Mouse (Mus musculus): ENCODE measurements around the gene Mab21l3. TPM values are rescaled to one million over a fixed set of nuclear protein-coding genes. Genes with fewer than 3 reads are reported as not detected.

The Mab21l3 gene
- polyA plus RNA-seq, 1 experiment from 2014 or later, result 0.55 TPM

DNA sequence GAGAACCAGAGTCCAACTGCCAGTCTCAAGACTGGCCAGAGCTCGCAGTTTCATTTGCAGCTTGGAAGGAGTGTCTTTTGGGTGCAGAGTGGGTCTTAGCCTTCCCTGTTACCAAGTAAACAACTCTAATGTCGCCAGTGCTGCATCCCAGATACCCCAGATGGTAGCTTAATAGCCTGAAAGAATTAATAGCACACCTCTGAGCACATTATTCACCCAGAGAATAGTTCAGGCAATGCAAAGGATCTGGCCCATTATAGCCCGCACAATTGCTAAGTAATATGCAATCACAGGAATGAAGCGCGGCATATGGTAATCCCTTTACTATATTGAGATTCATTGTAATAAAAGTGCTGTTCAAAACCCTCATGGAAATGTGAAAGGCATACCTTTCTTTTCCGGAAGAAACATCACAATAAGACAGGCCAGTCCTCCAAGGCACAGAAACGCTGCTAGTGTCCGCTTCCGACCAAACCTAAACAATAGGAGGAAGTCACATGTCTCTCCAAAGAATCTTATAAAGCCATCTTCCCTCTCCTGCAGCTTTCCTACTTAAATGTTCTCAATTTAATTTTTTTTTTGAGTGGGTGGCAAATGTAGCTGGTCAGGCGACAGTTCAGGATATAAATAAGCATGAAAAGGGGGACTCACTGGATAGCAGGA is 26.6 kb upstream of the Mab21l3 start:
- Histone ChIP-seq H3K4me3 (no peak overlapping the region), H3K27me3 (no peaks in the 10 kb centered on the region), H3K4me2 (no peak overlapping the region), H3K27ac (peak overlapping the region; percentile 61; the same call in 1 of the 2 replicates), H3K9me3 (no peaks in the 10 kb centered on the region), H3K36me3 (no peaks in the 10 kb centered on the region), H3K4me1 (peaks cover 17% of the 10 kb centered on the region), H3K9ac (no peak overlapping the region)
- WGBS, result 75% methylated on average over 10 of the region's 10 CpGs
- no peak for ATAC-seq (ENCODE audit: borderline replicate concordance, extremely low read depth, low FRiP score, low TSS enrichment)

DNA sequence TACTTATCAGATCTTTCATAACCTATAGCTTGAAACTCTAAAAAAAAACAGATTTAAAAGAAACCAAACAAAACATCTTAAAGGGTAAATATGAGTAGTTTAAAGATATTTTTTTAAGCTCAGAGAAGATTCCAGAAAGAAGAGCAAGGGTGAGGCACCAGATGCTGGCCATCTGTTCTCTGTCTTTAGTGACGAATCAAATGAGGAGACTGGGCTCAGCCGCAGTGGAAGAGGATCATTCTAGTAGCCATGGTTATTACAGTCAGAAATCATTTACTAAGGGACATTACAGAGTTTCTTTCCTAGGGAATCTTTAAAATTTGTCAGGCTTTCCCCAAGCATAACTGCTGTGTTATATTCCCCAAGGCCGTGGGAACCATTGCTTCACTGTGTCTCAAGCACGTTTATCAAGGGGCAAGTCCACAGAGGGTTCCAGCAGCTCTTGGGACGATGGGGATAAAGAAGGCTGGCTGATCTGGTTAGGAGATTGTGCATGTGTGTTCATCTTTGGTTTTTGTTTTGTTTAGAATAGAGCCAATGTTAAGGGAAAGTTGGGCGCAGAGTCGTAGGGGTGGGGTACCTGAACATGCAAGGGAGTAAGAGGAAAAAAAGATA is 24.4 kb upstream of the Mab21l3 start:
- Histone ChIP-seq H3K27me3 (no peaks in the 10 kb centered on the region), H3K9ac (no peak overlapping the region), H3K4me2 (no peak overlapping the region), H3K36me3 (no peaks in the 10 kb centered on the region), H3K4me3 (no peak overlapping the region), H3K9me3 (no peaks in the 10 kb centered on the region), H3K4me1 (peaks cover 17% of the 10 kb centered on the region), H3K27ac (no peak overlapping the region)
- no peak for ATAC-seq (ENCODE audit: borderline replicate concordance, extremely low read depth, low FRiP score, low TSS enrichment)
- 78% methylated on average over 7 of the region's 7 CpGs for WGBS

DNA sequence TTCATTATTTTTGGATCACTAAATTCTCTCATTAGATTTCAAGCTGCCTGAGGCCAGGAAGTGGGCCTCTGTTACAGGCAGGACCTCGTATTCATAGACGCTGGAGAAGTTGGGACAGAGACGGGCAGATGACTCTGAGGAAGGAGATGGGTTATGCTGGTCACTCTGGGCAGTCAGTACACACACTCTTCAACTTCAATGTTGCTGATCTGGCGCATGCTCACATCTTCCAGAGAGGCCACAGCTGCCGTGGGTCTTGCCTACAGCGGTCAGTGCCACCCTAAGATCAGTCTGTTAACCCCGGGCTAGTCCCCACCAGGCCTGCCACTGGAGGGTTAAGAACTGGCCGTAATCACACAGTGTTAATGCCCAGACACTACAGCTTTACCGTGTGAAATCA is 23.2 kb upstream of the Mab21l3 start:
- Histone ChIP-seq H3K4me1 (peaks cover 12% of the 10 kb centered on the region), H3K4me2 (no peak overlapping the region), H3K36me3 (no peaks in the 10 kb centered on the region), H3K9ac (no peak overlapping the region), H3K4me3 (no peak overlapping the region), H3K27me3 (no peaks in the 10 kb centered on the region), H3K9me3 (no peaks in the 10 kb centered on the region), H3K27ac (no peak overlapping the region)
- WGBS, result 83% methylated on average over 9 of the region's 9 CpGs
- ATAC-seq (ENCODE audit: borderline replicate concordance, extremely low read depth, low FRiP score, low TSS enrichment), result no peak

DNA sequence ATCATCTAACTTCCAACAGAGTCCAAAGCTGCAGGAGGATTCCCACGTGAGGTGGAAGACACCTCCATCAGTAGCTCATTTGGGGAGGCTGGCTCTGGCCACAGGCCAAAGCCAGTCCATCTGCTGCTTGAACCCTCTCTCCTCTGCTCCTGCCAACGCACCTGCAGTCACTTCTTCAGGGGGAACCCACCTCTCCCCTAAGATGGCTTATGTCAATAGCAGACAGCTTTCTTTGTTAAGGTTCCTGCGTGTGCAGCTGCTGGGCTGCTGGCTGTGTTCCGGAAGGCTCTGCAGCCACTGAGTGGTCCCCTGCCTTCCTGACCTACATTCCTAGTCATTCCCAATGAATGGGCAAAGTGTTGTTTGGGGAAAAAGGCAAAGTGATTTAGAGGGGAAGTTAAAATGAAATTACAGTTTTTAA is 18.3 kb upstream of the Mab21l3 start:
- Histone ChIP-seq H3K27me3 (no peaks in the 10 kb centered on the region), H3K9me3 (no peaks in the 10 kb centered on the region), H3K4me2 (no peak overlapping the region), H3K9ac (no peak overlapping the region), H3K4me3 (no peak overlapping the region), H3K36me3 (no peaks in the 10 kb centered on the region), H3K27ac (no peak overlapping the region), H3K4me1 (no peaks in the 10 kb centered on the region)
- 65% methylated on average over 4 of the region's 4 CpGs for WGBS
- ATAC-seq (ENCODE audit: borderline replicate concordance, extremely low read depth, low FRiP score, low TSS enrichment), result 0 out of 2 replicates have a peak, but pooled peaks have one; percentile 14

DNA sequence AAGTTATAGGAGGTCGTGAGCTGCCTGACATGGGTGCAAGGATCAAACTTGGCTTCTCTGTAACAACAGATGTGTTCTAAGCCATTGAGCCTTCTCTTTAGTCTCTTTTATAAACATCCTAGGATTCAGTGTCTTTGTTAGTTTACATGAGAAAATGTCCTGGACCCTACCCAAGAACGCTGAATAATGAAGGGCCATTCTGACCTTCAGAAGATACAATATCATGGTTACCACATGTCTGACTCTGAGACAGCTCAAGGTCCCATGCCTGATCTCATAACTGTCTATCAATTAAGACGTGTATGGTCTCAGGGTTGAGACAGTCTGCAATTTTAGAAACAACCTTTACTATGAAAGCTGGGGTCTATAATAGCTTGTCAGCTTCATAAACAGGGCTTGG is 13.1 kb upstream of the Mab21l3 start:
- Histone ChIP-seq H3K4me3 (no peak overlapping the region), H3K36me3 (no peaks in the 10 kb centered on the region), H3K9ac (no peak overlapping the region), H3K4me1 (no peaks in the 10 kb centered on the region), H3K27ac (no peak overlapping the region), H3K27me3 (no peaks in the 10 kb centered on the region), H3K4me2 (no peak overlapping the region), H3K9me3 (no peaks in the 10 kb centered on the region)
- peak; percentile 39; the same call in 1 of the 2 replicates for ATAC-seq (ENCODE audit: borderline replicate concordance, extremely low read depth, low FRiP score, low TSS enrichment)
- WGBS, result 36% methylated on average over 3 of the region's 3 CpGs

DNA sequence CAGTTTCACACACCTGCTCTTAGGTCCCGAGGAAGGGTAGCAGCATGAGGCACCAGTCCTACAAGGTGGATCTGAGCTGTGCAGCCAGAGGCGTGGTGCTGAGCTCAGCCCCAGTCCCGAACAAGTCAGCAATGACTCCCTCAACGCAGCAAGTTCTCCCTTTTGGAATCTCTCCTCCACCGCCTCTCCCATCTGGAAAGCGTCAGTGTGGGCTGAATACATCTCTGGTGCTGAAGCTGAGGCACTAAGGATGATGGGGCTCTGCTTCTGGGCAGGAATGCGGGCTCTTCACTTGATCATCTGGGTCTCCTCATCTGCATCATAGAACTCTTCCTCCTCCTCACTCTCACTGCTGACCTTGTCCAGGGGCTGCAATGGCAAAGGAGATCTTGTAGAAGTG is 11.4 kb upstream of the Mab21l3 start:
- no peaks in the 10 kb centered on the region for H3K27me3 ChIP-seq
- no peak for ATAC-seq (ENCODE audit: borderline replicate concordance, extremely low read depth, low FRiP score, low TSS enrichment)
- H3K27ac ChIP-seq, result no peak overlapping the region
- no peak overlapping the region for H3K9ac ChIP-seq
- H3K4me1 ChIP-seq, result no peaks in the 10 kb centered on the region
- WGBS, result 75% methylated on average over 7 of the region's 7 CpGs
- no peak overlapping the region for H3K4me2 ChIP-seq
- H3K9me3 ChIP-seq, result no peaks in the 10 kb centered on the region
- no peaks in the 10 kb centered on the region for H3K36me3 ChIP-seq
- no peak overlapping the region for H3K4me3 ChIP-seq

DNA sequence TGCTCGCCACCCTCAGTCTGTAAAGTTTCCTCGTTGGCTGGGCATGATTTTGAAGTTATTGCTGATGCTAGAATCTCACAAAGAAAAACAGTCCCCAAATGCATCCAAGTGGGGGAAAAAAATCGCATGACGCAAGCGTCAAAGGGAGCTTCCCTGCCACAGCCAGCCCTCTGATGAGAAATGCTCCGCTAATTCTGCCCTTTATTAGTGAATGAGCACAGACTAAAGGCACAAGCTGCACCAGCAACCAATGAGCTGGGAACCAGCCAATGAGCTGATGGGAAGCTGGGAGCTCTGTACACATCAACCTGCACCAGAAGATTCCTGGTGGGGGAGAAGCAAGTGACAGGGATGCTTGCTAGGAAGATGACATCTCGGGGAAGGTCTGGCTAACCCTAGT is 11.0 kb upstream of the Mab21l3 start:
- Histone ChIP-seq H3K27me3 (no peaks in the 10 kb centered on the region), H3K9me3 (no peaks in the 10 kb centered on the region), H3K4me1 (no peaks in the 10 kb centered on the region), H3K4me2 (no peak overlapping the region), H3K4me3 (no peak overlapping the region), H3K27ac (no peak overlapping the region), H3K36me3 (no peaks in the 10 kb centered on the region), H3K9ac (no peak overlapping the region)
- no peak for ATAC-seq (ENCODE audit: borderline replicate concordance, extremely low read depth, low FRiP score, low TSS enrichment)
- 81% methylated on average over 7 of the region's 7 CpGs for WGBS

DNA sequence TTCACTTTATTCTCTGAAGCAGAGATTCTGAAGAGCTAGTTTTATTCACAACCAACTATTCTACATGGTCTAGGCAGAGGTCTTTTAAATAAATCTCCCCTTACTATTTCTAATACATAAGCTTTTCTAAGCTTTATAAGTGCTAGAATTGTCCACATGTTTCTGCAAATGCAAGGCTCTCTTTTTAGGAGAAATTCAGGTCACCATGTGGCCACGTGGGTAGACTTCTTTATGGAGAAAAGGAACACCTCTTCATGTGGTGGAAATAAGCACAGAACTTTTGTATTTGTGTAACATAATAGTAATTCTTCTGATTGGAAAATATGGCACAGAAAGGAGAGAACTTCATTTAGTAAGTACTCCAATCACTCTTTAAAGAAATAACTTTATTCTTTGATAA is 5.3 kb upstream of the Mab21l3 start:
- no peak overlapping the region for H3K4me2 ChIP-seq
- ATAC-seq (ENCODE audit: borderline replicate concordance, extremely low read depth, low FRiP score, low TSS enrichment), result no peak
- no peaks in the 10 kb centered on the region for H3K9me3 ChIP-seq
- H3K27me3 ChIP-seq, result no peaks in the 10 kb centered on the region
- no peak overlapping the region for H3K4me3 ChIP-seq
- H3K9ac ChIP-seq, result no peak overlapping the region
- H3K4me1 ChIP-seq, result no peaks in the 10 kb centered on the region
- WGBS, result 79% methylated on average over 1 of the region's 1 CpGs
- no peaks in the 10 kb centered on the region for H3K36me3 ChIP-seq
- no peak overlapping the region for H3K27ac ChIP-seq

DNA sequence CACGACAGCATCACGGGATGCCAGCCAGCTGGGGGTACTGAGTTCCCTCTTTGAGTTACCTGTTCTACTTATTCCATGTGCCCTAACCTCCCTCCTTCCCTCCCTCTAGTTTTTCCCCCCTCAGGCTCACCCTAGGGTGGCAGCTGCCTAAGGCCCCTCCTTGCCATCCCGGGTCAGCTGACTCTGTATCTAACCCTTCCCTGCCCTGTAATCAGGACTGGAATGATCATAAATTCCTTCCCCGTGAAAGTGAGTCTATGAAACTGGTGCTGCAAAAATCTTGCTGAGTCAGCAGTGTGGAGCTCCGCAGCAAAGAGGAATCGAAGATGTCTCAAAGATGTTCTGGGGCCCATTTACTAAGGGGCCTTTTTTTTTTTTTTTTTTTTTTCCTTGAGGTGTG is 2.6 kb upstream of the Mab21l3 start:
- H3K9me3 ChIP-seq, result no peaks in the 10 kb centered on the region
- no peak overlapping the region for H3K4me3 ChIP-seq
- no peak overlapping the region for H3K4me2 ChIP-seq
- no peak overlapping the region for H3K27ac ChIP-seq
- no peak overlapping the region for H3K9ac ChIP-seq
- H3K36me3 ChIP-seq, result no peaks in the 10 kb centered on the region
- no peaks in the 10 kb centered on the region for H3K4me1 ChIP-seq
- WGBS, result 68% methylated on average over 6 of the region's 6 CpGs
- ATAC-seq (ENCODE audit: borderline replicate concordance, extremely low read depth, low FRiP score, low TSS enrichment), result no peak; the same call in 1 of the 2 replicates
- H3K27me3 ChIP-seq, result no peaks in the 10 kb centered on the region

DNA sequence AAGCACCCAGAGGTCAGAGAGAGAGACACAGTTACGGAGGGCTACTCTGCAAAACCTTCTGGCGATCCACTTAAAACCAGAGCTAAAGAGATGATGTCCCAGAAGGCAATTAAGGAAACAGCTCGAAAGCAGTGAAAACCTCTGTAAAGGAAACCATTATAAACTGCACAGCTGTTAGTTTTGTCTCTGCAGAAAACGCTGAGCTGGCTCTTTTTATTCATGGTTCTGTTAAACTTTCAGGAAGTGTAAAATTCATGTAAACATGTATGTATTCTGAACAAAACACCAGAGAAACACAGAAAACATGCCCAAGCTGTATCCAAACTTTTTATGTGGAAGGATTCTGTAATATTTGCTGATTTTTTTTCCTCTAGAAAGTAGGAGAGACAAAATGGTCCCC is 2.7 kb downstream of the Mab21l3 start:
- H3K4me1 ChIP-seq, result no peaks in the 10 kb centered on the region
- H3K4me3 ChIP-seq, result no peak overlapping the region
- H3K36me3 ChIP-seq, result no peaks in the 10 kb centered on the region
- 63% methylated on average over 4 of the region's 4 CpGs for WGBS
- no peaks in the 10 kb centered on the region for H3K9me3 ChIP-seq
- H3K27me3 ChIP-seq, result no peaks in the 10 kb centered on the region
- ATAC-seq (ENCODE audit: borderline replicate concordance, extremely low read depth, low FRiP score, low TSS enrichment), result no peak
- no peak overlapping the region for H3K27ac ChIP-seq
- H3K9ac ChIP-seq, result no peak overlapping the region
- H3K4me2 ChIP-seq, result no peak overlapping the region

DNA sequence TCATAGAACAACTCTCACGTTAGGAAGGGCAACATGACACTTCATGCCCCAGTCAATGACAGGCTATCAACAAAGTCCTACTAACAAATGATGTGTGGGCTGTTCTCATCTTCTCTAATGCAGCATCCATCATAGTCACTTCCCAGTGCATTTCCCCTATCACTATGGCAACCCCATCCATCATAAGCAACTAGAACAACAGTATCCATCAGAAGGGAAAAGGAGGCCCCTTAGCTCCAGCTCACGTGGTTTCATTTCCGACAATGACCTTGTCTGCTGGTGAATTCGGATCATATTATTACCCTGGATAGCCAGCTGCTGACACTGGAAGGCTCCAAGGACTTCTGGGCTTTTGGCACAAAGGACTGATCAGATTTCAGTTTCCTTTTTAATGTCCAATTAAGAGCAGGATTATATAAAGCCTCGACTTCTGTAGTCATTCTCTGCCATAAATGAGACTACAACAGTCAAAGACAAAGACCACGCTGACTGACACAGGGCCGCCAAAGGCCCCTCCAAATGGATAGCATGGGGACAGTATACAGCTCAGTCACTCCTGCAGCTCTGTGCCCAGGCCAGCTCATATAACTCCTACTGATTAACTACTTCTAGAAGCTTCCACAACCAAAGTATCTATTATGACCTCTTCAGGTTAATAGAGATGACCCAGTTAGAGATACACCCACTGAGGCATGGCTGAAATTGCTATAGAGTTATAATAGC is 6.2 kb downstream of the Mab21l3 start:
- Histone ChIP-seq H3K4me2 (no peak overlapping the region), H3K4me3 (no peak overlapping the region), H3K27ac (no peak overlapping the region), H3K9me3 (no peaks in the 10 kb centered on the region), H3K27me3 (no peaks in the 10 kb centered on the region), H3K9ac (no peak overlapping the region), H3K4me1 (no peaks in the 10 kb centered on the region), H3K36me3 (no peaks in the 10 kb centered on the region)
- no peak for ATAC-seq (ENCODE audit: borderline replicate concordance, extremely low read depth, low FRiP score, low TSS enrichment)
- 57% methylated on average over 7 of the region's 7 CpGs for WGBS

DNA sequence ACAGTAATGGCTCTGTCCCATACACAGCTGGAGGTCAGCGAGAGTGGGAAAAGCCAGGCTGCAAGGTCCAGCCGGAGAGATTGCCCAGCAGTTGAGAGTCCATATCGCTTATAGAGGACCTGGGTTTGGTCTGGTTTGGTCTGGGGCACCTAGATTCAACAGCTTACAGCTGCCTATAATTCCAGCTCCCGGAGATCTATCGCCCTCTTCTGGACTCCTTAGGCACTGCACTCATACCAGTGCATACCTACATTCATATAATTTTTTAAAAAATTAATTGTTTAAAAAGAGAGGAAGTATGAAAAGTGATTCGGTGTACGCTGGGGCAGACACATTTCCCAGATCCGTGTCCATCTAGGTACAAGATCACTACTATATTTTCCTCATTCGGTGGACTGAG is 9.4 kb downstream of the Mab21l3 start:
- no peaks in the 10 kb centered on the region for H3K9me3 ChIP-seq
- H3K4me3 ChIP-seq, result no peak overlapping the region
- 85% methylated on average over 9 of the region's 9 CpGs for whole genome bisulfite sequencing
- peaks cover 9% of the 10 kb centered on the region for H3K4me1 ChIP-seq
- no peak overlapping the region for H3K4me2 ChIP-seq
- H3K27ac ChIP-seq, result no peak overlapping the region
- H3K9ac ChIP-seq, result no peak overlapping the region
- H3K36me3 ChIP-seq, result no peaks in the 10 kb centered on the region
- no peak for ATAC-seq (ENCODE audit: borderline replicate concordance, extremely low read depth, low FRiP score, low TSS enrichment)
- H3K27me3 ChIP-seq, result no peaks in the 10 kb centered on the region

Measured in lung, embryonic 15.5 days (tissue).